Mouse (Mus musculus) lung, postnatal 0 days (tissue): ENCODE measurements at regions not wholly inside any gene's neighbourhood (a gene's known extent, or its start where the extent isn't known, plus 50 kb on each side); places are given as distances from the start of the nearest gene placed in this dataset.

Source experiments
- CTCF ChIP-seq: IDR thresholded peaks from 2 replicates; pipeline ENCODE4 v1.5.1; 2016; ENCODE audit warnings: antibody characterized with exemption, mild to moderate bottlenecking
- EP300 ChIP-seq: IDR thresholded peaks from 2 replicates; pipeline ENCODE4 v1.6.1; 2016; ENCODE audit warnings: antibody characterized with exemption, mild to moderate bottlenecking, control low read depth

GRCm38 (mm10) chr10:16507681-16508080 lies 1215.3 kb upstream of the Cited2 start:
- no peak for TF ChIP-seq CTCF
- TF ChIP-seq EP300: no peak
